Mouse (Mus musculus): Measurements from ENCODE around the gene Zfp81. TPM values are rescaled to one million over a fixed set of nuclear protein-coding genes. Genes with fewer than 3 reads are reported as not detected.
"Not testable (repeated sequence)": the region's sequence is repeated elsewhere in the genome, so short reads cannot be mapped to it uniquely, and the experiment has no call there.

Gene Zfp81
- polyA plus RNA-seq, 1 experiment = 23.8 TPM

GRCm38 (mm10) chr17:33352981-33353380, 5.7 kb downstream of the Zfp81 start:
- H3K4me1 ChIP-seq (ENCODE audit: control insufficient read depth, insufficient read depth, low read length) = peaks cover 2% of the 10 kb centered on the region
- TF ChIP-seq CTCF (IDR thresholded peaks at IDR 0.05; ENCODE audit: low read depth, low read length) (no peak), EP300 (IDR thresholded peaks at IDR 0.05; ENCODE audit: insufficient read depth, low read depth, low read length) (no peak), POLR2A (IDR thresholded peaks at IDR 0.05; ENCODE audit: insufficient read depth, low read length) (no peak)
- no peak overlapping the region for H3K9ac ChIP-seq (ENCODE audit: low read depth, poor library complexity, severe bottlenecking)
- H3K27me3 ChIP-seq (ENCODE audit: control insufficient read depth, insufficient read depth, low read length, poor library complexity, severe bottlenecking) = no peaks in the 10 kb centered on the region
- no peaks in the 10 kb centered on the region for H3K36me3 ChIP-seq (ENCODE audit: control insufficient read depth, insufficient read depth, low read length, poor library complexity, severe bottlenecking)
- 0 out of 2 replicates have a peak, but pooled peaks cover 4% of the 10 kb centered on the region for H3K9me3 ChIP-seq (replicated peaks; ENCODE audit: control insufficient read depth, insufficient read depth, low read length, poor library complexity, severe bottlenecking)
- H3K4me3 ChIP-seq (ENCODE audit: low read depth, low read length) = no peak overlapping the region
- H3K27ac ChIP-seq (ENCODE audit: insufficient read depth, low read length) = no peak overlapping the region

GRCm38 (mm10) chr17:33289876-33290149, 68.9 kb downstream of the Zfp81 start:
- not testable (repeated sequence) for H3K9ac ChIP-seq (ENCODE audit: low read depth, poor library complexity, severe bottlenecking); H3K36me3 ChIP-seq (ENCODE audit: control insufficient read depth, insufficient read depth, low read length, poor library complexity, severe bottlenecking); H3K27me3 ChIP-seq (ENCODE audit: control insufficient read depth, insufficient read depth, low read length, poor library complexity, severe bottlenecking); H3K27ac ChIP-seq (ENCODE audit: insufficient read depth, low read length); H3K4me3 ChIP-seq (ENCODE audit: low read depth, low read length); H3K9me3 ChIP-seq (replicated peaks; ENCODE audit: control insufficient read depth, insufficient read depth, low read length, poor library complexity, severe bottlenecking); H3K4me1 ChIP-seq (ENCODE audit: control insufficient read depth, insufficient read depth, low read length)

GRCm38 (mm10) chr17:33289039-33289875, 69.4 kb downstream of the Zfp81 start, which contains the start of gene Zfp955b:
Gene Zfp955b, plus strand, starts transcription at chr17:33289544.
- not testable (repeated sequence) for H3K4me3 ChIP-seq (ENCODE audit: low read depth, low read length); H3K27ac ChIP-seq (ENCODE audit: insufficient read depth, low read length); H3K27me3 ChIP-seq (ENCODE audit: control insufficient read depth, insufficient read depth, low read length, poor library complexity, severe bottlenecking); H3K9ac ChIP-seq (ENCODE audit: low read depth, poor library complexity, severe bottlenecking); H3K36me3 ChIP-seq (ENCODE audit: control insufficient read depth, insufficient read depth, low read length, poor library complexity, severe bottlenecking); H3K9me3 ChIP-seq (replicated peaks; ENCODE audit: control insufficient read depth, insufficient read depth, low read length, poor library complexity, severe bottlenecking); H3K4me1 ChIP-seq (ENCODE audit: control insufficient read depth, insufficient read depth, low read length)

Other genes starting within 250 kb of the Zfp81 start
- 0.21 and 0.23 TPM in 2 replicates for gene Morc2b, start 219.2 kb downstream of the Zfp81 start, polyA plus RNA-seq (2011; ENCODE audit: insufficient read depth, insufficient read length, low read depth, missing spikeins)
- not detected in 2 replicates for gene Olfr55, start 190.4 kb downstream of the Zfp81 start, polyA plus RNA-seq (2011; ENCODE audit: insufficient read depth, insufficient read length, low read depth, missing spikeins)
- gene Olfr239, start 167.6 kb downstream of the Zfp81 start, polyA plus RNA-seq (2011; ENCODE audit: insufficient read depth, insufficient read length, low read depth, missing spikeins) = not detected in 2 replicates
- gene Olfr1564, start 137.2 kb downstream of the Zfp81 start, polyA plus RNA-seq (2011; ENCODE audit: insufficient read depth, insufficient read length, low read depth, missing spikeins) = 0.43 and 0.52 TPM in 2 replicates
- 13.8 and 14.0 TPM in 2 replicates for gene Zfp955a, start 103.7 kb downstream of the Zfp81 start, polyA plus RNA-seq (2011; ENCODE audit: insufficient read depth, insufficient read length, low read depth, missing spikeins)
- gene Olfr63, start 94.2 kb downstream of the Zfp81 start, polyA plus RNA-seq (2011; ENCODE audit: insufficient read depth, insufficient read length, low read depth, missing spikeins) = not detected in 2 replicates
- gene Zfp955b, start 69.3 kb downstream of the Zfp81 start, polyA plus RNA-seq (2011; ENCODE audit: insufficient read depth, insufficient read length, low read depth, missing spikeins) = 9.3 and 14.8 TPM in 2 replicates
- 14.9 and 19.0 TPM in 2 replicates for gene Zfp101, start 35.8 kb upstream of the Zfp81 start, polyA plus RNA-seq (2011; ENCODE audit: insufficient read depth, insufficient read length, low read depth, missing spikeins)
- not detected in 2 replicates for gene Actl9, start 74.0 kb upstream of the Zfp81 start, polyA plus RNA-seq (2011; ENCODE audit: insufficient read depth, insufficient read length, low read depth, missing spikeins)
- 12.7 and 15.8 TPM in 2 replicates for gene Adamts10, start 165.3 kb upstream of the Zfp81 start, polyA plus RNA-seq (2011; ENCODE audit: insufficient read depth, insufficient read length, low read depth, missing spikeins)
- 0.18 TPM in 1 of 2 replicates, not detected in the other for gene Myo1f, start 196.8 kb upstream of the Zfp81 start, polyA plus RNA-seq (2011; ENCODE audit: insufficient read depth, insufficient read length, low read depth, missing spikeins)